Mouse (Mus musculus): Measurements from ENCODE around the gene Ubl7.
"Not testable (repeated sequence)": the region's sequence is repeated elsewhere in the genome, so short reads cannot be mapped to it uniquely, and the experiment has no call there.

Ubl7 gene

DNA sequence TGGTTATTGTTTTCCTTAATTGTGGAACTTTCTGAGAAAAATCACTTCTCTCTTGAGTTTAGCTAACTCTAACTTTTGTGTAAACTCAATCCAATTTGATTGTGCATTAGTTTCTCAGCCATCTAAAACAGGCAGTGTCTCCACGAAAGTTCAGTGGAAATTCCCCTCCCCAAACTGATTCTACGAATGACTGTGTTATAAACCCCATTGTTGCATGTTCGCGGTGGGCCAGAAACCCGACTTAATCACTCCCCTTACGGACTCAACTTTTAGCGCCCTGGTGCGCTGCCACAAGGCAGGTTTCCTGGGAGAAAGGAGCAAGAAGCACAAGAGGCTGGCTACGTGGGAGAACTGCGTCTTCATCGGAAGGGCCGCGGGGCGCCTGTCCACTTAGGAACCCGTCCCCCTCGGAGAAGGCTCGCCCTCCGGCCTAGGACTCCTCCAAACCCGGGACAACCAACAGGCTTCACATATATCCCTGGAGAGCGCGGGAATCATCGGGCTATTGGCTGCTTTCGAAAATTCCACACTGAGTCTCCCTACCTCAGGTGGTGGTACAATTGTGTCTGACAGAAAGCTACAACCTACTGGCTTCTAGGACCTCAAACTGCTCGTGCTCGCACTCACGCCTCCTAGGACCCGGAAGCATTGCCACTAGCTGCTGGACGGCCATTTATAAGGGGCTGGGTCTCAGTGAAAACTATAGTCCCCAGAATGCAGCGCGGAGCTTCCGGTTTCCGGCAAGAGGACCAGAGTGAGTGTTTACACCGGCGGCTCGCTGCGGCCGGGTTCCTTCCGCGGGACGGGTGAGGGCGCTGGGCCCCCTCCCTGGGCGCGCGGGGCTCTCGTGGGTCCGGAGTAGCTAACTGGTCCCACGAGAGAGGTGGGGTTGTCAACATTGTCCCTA lies at the start of gene Ubl7:
TSS of gene Ubl7 (plus strand) at position 726 of the 907 bp plus-strand sequence.
- DNase-seq: peak; percentile 90

DNA sequence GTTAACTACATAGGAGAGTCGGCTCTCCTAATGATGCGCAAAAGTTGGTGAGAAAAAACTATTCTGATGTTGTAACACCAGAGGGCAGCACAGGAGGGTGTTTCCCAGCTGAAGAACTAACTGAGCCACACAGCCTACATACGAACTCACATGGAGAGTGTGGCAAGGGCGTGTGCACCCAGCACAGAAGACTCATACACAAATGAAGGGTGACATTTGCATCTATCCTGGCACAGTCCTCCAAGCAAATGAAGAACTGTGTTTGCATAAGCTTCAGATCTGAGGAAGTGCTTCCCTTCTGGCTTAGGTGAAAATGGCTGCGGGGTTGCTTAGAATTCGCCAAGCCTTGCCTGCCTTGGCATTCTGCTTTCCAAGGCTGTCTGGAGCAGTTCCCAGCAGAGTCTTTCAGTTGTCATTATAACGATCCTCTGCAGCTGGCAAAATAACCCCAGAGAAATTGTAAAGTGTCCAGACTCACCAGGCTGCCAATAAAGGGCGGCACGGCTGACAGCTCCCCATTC lies 48.8 kb upstream of the Ubl7 start:
- DNase-seq: peak; percentile 59

DNA sequence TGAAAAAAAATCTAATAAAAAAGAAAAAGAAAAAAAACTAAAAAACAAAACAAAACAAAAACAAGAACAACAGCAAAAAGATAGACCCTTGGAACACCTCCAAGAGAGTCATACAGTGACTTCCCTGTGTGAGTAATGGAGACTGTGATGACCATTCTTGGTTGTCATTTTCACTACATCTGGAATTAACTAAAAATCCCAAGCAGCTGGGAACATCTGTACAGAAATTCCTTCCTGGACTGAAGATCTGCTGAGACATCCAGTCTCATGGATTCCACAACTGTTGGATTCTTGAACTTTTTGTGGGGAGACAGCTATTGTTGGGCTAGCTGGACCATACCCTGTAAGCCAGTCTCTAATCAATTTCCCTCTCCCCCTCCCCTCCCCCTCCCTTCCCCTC lies 46.4 kb upstream of the Ubl7 start:
- no peak for DNase-seq

DNA sequence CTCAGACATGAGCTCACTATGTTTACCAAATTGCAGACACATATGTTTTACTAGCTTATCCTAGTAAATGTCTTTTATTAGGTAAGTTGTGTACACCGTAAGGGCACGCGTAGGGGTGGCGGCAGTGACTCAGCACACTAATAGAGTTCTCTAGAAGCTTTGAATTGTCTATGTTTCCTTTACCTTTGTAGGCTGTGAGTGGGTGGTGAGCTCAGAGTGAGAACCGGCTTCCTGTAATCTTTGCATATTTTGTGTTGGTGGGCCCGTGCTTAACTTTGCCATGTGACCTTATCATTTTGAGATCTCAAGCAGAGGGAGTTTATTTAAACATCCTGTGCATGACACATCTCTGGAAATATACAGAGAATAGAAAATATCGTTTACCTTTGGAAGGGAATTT lies 44.2 kb upstream of the Ubl7 start:
- DNase-seq: no peak

DNA sequence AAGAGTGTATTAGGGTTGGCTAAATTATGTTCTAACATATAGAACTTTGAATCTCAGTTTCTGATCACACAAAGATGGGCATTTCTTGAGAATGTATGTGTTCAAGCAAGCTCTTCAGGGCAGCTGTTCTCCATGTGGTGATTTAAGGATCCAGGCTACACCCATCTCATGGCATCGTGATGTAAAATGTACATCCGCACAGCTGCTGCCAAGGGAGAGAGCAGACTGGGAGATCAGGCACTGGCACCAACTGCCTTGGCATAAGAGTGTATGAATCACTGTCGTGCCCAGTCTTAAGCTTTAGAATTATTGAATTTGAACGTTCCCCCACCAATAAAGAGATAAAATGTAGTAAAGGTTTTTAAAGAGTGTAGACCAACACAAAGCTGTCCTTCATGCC lies 43.5 kb upstream of the Ubl7 start:
- DNase-seq: no peak

DNA sequence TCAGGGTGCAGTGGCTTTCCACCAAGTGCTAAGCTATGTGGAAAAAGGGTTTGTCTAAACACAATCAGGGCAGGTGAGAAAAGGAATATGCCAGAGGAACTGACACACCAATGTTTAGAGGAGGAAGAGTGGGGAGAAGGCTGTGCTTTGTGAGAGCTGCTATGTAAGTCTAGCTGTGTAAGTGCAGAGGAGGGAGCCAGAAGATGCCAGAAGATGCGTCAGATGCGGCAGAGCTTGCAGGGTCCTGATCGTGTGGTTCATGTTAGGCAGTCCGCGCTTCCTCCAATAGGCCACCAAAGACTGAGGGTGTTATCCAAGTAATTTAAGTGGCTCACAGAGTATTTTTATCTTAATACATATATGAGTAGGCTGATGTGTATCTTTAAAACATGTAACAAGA lies 42.9 kb upstream of the Ubl7 start:
- no peak for DNase-seq

DNA sequence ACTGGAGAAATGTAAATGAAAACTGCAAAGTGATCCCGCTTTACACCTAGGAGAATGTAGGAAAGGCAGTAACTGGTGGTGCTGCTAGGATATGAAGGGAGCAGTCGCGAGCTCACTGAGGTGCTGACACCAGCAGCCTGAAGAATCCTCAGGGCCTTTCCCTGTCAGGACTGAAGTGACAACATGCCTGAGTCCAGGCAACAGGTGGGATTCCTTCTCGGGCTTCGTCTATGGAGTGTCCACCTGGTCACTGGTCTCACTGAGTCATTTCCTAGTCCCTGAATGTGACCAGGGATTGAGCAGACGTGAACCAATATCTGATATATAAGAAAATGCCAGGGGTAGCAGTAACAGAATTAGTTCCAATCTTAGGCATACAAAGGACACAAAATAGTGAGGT lies 42.0 kb upstream of the Ubl7 start:
- no peak for DNase-seq

DNA sequence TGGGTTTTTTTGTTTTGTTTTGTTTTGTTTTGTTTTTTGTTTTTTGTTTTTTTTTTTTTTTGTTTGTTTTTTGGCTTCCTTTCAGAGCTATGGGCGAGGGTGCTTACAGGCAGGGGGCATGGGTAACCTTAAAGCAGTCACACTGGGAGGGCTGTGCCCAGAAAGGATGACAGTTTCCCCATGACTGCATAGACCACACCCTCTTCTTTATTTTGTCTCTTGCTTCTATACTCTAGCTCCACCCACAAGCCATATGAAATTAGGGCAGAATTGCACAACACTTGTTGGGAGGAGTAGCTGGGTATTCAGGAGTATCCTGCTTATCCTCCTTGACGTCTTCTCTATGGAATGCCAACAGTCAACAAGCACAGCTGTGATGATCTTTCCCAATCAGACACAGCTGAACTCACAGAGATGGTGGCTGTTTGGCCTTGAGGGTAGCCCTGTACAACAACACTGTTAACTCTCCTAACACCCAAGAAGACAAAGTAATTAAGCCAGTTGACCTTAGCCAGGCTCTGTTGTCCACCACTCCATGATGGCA lies 40.4 kb upstream of the Ubl7 start:
- no peak for DNase-seq

DNA sequence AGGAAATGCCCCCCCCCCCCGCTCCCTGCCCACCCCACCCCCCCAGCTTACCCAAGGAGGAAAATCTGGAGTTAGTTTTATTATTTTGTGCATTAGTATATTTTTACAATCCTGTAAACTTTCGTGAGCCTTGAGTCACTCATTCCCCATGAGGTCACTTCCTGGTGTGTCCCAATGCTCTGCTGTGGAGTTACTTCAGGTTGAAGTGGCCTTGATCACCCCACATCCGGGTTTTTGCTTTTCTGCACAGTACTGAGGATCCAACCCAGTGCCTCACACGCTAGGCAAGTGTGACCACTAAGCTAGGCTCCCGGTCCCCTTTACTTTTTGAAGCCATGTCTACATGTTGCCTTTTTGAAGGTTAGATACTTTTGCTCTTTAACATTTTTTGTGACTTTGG lies 36.6 kb upstream of the Ubl7 start:
- DNase-seq: no peak

DNA sequence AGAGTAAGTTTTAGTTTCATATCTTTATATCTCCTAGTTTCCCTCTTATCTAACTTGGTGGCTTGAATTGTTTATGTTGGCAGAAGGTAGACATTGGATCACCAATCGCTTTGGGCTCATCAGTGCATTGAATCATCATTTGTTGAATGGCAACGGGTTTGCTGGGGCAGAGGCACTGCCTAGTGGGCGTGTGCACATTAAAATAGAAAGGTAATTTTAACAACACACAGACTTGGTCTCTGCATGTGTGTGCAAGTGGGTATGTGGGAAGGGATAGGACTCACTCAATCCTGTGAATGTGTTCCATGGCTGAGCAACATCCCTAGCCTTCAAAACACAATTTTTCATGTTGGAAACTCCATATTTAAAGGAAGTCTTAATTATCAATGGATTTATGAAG lies 35.8 kb upstream of the Ubl7 start:
- DNase-seq: no peak

DNA sequence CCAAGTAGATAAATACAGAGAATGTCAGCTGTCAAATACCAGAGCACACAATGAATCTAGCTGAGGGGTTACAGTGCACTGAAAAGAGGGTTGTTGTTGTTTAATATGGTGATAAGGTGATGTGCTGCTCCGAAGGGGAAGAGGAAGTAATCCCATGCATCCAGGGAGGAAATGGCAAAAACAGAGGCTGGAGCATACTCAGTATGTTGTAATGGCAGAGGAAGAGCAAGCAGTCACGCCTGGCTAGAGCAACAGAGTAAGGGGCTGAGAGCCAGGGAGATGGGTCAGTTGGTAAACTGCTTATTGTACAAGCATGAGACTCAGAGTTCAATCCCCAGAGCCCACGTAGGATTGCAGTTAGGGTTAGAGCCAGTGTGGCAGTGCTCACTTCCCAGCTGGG lies 31.6 kb upstream of the Ubl7 start:
- DNase-seq: no peak

DNA sequence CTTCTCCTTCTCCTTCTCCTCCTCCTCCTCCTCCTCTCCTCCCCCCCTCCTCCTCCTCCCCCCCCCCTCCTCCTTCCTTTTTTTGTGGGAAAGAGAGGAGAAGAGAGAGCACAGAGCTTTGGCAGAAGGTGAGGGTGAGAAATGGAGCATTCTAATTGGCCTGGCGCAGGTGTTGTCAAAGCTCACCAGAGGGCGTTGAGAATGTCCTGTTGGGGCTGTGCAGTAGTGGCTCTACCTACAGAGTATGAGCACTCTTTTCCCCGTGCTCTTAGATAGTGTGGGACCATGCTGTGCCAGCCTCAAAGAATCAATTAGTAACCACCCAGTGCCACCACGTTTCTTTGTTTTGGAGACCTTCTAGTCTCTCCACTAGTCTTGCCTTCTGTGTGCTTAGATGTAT lies 30.5 kb upstream of the Ubl7 start:
- DNase-seq: no peak

DNA sequence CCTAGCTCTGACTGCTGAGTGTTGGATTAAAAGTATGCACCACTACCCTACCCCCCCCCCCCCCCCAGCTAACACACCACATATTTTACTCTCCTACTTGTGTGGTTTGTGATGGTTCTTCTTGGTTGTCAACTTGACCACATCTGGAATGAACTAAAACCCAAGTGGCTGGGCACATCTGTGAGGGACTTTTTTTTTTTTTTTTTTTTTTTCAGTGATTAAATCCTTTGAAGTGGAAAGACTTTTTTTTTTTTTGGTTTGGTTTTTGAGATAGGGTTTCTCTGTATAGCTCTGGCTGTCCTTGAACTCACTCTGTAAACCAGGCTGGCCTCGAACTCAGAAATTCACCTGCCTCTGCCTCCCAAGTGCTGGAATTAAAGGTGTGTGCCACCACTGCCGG lies 29.0 kb upstream of the Ubl7 start:
- DNase-seq: not testable (repeated sequence)

DNA sequence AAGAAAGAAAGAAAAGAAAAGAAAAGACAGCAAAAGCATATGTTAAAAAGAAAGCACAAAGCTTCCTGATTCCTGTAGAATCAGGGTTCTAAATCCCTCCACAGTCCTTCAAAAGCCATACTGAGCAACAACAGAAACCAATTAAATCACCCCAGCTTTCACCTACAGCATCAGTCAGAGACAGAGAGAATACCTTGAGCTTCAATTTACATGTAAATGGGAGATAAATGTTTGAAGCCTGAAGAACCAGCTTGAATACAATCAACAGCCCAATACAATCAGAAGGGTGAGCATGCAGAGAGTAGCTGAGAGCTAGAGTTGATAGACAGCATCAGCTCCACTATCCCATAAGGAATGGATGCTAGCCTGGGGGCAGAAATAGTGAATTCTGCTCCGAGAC lies 27.4 kb upstream of the Ubl7 start:
- no peak for DNase-seq

DNA sequence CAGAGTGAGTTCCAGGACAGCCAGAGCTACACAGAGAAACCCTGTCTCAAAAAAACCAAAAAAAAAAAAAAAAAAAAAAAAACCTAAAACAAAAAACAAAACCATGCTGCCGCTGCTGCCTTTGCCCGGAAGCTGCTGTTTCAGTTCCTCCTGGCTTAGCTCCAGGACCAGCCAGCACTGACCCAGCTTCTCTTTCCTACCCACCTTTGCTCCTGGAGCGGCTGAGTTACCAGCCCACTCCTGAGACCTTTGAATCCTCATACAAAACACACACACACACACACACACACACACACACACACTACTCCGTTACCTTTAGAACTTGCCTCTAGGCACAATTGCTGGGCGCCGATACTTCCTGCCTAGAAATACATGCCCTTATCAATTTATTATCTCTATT lies 22.7 kb upstream of the Ubl7 start:
- DNase-seq: no peak

DNA sequence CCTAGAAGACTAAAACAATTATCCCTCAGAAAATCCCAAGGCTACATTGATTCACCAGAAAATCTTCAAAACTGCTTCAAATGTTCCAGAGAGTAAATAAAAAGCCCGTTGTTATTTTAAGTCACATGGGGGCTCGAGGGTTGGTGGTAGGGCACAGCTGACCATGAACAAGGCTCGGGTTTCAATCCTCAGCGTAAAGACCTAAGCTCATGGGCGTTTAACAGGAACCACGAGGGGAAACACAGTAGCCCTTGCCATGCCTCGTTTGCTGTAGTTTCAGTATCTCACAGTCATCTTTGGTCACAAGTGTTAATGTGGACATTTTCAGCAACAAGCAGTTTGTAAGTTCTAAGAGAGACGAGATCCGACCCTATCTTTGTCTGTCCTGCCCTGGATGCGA lies 10.3 kb upstream of the Ubl7 start:
- no peak for DNase-seq

DNA sequence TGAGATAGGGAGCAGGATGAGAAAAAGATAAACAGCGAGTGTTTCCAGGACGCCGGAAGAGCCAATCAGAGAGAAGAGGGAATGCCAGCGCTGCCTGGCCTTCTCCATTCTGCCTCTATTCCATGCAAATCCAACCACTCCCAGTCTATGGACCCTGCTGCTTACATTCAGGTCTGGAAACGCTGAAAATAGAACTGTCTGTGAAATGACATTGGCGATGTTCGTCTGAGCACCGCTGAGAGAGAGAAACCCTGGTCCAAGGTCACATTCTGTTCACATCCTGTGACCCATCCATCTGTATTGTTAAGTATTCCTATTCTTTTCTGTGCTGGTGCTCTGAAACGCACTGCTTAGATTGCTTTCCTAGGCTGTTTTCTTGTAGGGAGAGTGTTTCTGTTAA lies 9.6 kb upstream of the Ubl7 start:
- DNase-seq: no peak

DNA sequence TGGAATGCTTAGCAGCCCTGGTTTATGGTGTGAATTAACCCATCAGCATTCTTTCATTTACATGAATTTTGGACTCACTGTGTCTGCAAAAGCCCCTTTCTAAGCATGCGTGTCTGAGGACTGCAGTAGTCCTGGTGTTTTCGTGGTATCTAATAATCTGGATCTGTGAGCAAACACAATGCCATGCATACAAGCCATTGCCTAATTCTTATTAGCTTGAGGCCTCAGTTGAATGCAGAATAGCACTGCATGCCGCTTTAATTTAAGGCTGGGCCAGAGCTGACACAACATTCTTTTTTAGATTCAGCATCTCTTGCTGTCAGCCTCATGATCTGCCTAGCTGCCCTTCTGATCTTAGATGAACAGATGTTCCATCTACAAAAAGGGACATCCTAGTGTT lies 9.2 kb upstream of the Ubl7 start:
- no peak for DNase-seq

DNA sequence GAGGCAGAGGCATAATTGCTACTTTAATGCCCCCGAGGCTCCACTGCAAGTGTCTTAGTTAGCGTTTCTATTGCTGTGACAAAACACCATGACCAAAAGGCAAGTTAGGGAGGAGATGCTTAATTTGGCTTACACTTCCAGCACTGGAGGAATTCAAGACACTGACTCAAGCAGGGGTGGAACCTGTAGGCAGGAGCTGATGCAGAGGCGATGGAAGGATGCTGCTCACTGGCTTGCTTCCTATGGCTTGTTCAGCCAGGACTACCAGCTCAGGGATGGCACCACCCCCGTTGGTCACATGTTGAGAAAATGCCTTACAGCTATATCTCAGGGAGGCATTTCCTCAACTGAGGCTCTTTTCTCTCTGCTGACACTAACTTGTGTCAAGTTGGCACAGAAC lies 8.6 kb upstream of the Ubl7 start:
- no peak for DNase-seq

DNA sequence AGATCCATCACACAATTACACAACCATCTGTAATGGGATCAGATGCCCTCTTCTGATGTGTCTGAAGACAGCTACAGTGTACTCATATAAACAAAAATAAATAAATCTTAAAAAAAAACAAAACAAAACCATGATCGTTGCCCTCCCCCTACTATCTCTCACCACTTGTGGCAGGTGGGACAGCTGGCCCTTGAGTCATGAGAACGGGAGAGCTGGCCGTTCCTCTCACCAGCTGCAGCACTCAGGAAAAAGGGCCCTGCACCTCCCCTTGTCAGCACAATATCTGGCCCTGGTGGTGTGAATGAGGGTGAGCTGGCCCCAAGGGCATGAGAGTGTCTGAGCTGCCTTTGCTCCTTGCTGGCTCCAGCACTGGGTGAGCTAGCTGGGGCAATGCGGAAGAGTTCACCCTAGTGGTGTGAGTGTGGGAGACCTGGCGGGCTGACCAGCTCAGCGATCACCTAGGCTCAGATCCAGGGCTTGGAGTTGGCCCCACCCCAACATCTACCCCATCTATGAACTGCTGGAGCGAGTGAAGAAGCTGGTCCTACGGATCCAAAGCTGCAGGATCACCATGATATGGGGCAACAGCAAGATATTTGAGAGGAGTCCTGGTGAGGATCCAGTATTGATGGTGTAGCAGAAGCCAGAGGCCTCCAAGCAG lies 7.1 kb upstream of the Ubl7 start:
- no peak for DNase-seq

DNA sequence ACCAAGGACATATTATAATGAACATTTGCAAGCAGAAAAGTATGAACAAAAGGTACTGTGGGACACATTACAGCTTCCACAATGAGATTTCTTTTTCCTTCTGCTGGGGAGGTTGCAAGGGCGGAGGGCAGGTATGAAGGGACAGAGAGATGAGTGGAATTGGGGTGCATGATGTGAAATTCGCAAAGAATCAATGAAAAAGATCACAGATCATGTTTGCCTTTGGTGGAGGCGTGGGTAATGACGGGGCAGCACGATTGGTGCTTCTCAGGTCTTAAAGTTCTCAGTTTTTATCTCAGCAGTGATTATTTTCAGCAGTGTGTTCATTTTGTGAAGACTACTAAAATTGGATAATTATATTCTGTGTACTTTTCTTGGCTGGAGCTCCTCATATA lies 6.5 kb upstream of the Ubl7 start:
- DNase-seq: no peak

DNA sequence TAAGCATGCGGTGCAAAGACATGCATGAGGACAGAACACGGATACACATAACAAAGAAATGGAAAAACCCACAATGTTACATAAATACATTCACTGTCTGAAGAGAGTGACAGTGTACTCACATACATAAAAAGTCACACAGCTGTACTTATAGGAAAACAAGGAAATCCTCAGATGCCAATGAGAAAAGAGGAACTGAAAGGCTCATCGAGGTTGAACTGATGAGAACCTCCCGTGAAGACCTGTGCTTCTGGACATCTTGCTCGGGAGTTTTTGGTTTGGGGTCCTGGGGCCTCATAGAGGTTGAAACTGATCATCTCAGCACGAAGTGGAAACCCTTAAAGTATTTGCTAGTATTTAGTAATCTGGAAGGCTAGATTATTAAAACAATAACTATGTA lies 3.6 kb upstream of the Ubl7 start:
- no peak for DNase-seq

DNA sequence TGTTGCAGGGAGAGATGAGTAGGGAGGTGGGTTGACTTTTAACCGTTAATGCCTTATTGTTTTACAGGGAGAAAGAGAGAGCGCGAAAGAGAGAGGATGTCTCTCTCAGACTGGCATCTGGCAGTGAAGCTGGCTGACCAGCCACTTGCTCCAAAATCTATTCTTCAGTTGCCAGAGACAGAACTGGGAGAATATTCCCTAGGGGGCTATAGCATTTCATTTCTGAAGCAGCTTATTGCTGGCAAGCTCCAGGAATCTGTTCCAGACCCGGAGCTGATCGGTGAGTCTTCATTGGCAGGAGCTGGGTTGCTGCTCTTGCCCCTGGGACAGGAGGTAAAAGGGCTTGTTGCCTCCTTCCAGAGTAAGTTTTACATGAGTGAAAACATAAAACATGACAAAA lies 1.8 kb downstream of the Ubl7 start:
- no peak for DNase-seq

DNA sequence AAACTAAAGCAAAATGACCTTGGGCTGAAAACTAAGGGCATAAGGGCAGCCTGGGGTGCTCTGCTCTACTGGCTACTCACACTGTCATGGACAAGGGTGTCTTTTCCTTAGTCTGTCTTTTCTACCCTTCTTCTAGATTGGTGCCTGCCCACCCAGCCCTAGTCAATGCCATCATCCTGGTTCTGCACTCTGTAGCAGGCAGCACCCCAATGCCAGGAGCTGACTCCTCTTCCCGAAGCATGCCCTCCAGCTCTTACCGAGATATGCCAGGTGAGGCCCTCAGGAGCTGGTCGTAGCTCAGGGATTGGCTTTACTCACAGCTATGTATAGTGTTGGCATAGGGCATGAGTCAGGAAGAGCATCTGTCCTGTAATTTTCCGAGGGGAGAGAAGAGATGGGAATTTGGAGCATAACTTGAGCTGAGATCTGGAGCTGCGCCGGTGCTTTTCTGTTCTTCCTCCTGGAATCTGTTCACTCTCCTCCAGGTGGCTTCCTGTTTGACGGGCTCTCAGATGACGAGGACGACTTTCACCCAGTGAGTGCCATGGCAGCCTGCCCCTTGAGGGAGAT lies 10.8 kb downstream of the Ubl7 start:
- peak; percentile 88 for DNase-seq
